ENCODE assay signal across 15 mouse cellular contexts in genomic region chr4:137306577-137306888, GRCm38 (mm10). TPM values are rescaled to one million over a fixed set of nuclear protein-coding genes. Genes with fewer than 3 reads are reported as not detected.
DNase-seq lines count a peak whose midpoint lies in the region; ATAC-seq and TF ChIP-seq lines count a peak whose summit lies in the region.
"Had no signal": no experiment of that assay in that cellular context is flagged by ENCODE, and none has a peak within 500 bp of the region (broad histone marks: within the 10 kb centered on the region; RNA-seq: fewer than 3 reads in every experiment).

No protein-coding gene starts in this region.

- no peaks in the 10 kb centered on the region for H3K36me3 ChIP-seq in hindbrain, embryonic 11.5 days (ENCODE audit: control insufficient read depth, insufficient read depth, low read length)
- H3K36me3 ChIP-seq in hindbrain, postnatal 0 days (ENCODE audit: insufficient read depth, low read length) = no peaks in the 10 kb centered on the region
- H3K36me3 ChIP-seq in embryonic facial prominence, embryonic 10.5 days (replicated peaks) = peaks cover 20% of the 10 kb centered on the region
- no peaks in the 10 kb centered on the region for H3K36me3 ChIP-seq in hindbrain, embryonic 12.5 days
- no peaks in the 10 kb centered on the region for H3K36me3 ChIP-seq in neural tube, embryonic 13.5 days

- H3K4me1 ChIP-seq in hindbrain, embryonic 11.5 days (replicated peaks; ENCODE audit: control insufficient read depth, insufficient read depth, low read length) = no peaks in the 10 kb centered on the region; the same call in 1 of the 2 replicates
- H3K4me1 ChIP-seq in hindbrain, postnatal 0 days (ENCODE audit: insufficient read depth, low read length) = peaks cover 6% of the 10 kb centered on the region
- peaks cover 45% of the 10 kb centered on the region for H3K4me1 ChIP-seq in embryonic facial prominence, embryonic 10.5 days
- peaks cover 21% of the 10 kb centered on the region for H3K4me1 ChIP-seq in hindbrain, embryonic 12.5 days
- H3K4me1 ChIP-seq in neural tube, embryonic 13.5 days (replicated peaks) = peaks cover 41% of the 10 kb centered on the region
- H3K4me1 ChIP-seq: liver, embryonic 12.5 days had no signal

- no peak overlapping the region for H3K4me2 ChIP-seq in hindbrain, embryonic 11.5 days (replicated peaks; ENCODE audit: low read depth, low read length)
- no peak overlapping the region for H3K4me2 ChIP-seq in hindbrain, postnatal 0 days (ENCODE audit: low read depth, low read length)
- no peak overlapping the region for H3K4me2 ChIP-seq in hindbrain, embryonic 12.5 days (replicated peaks)
- H3K4me2 ChIP-seq in neural tube, embryonic 13.5 days = no peak overlapping the region
- H3K4me2 ChIP-seq: liver, embryonic 12.5 days had no signal

- intact Hi-C loops in left cerebral cortex, postnatal 4 days (cut with DNase I) = loop anchor here (10.0 kb wide), 1 partner anchor 412 kb away; the partner anchor contains the start of genes C1qa and C1qc

- H3K27me3 ChIP-seq in hindbrain, embryonic 11.5 days (ENCODE audit: control insufficient read depth, insufficient read depth, low read length) = no peaks in the 10 kb centered on the region
- no peaks in the 10 kb centered on the region for H3K27me3 ChIP-seq in hindbrain, postnatal 0 days (ENCODE audit: insufficient read depth, low read length)
- no peaks in the 10 kb centered on the region for H3K27me3 ChIP-seq in embryonic facial prominence, embryonic 10.5 days (replicated peaks; ENCODE audit: low read depth, poor library complexity, severe bottlenecking)
- H3K27me3 ChIP-seq in hindbrain, embryonic 12.5 days = no peaks in the 10 kb centered on the region
- H3K27me3 ChIP-seq in neural tube, embryonic 13.5 days = no peaks in the 10 kb centered on the region
- H3K27me3 ChIP-seq: liver, embryonic 12.5 days had no signal

- 0 out of 2 replicates have a peak overlapping the region, but pooled peaks have one; percentile 36 for H3K27ac ChIP-seq in hindbrain, embryonic 11.5 days (ENCODE audit: low read depth, low read length)
- H3K27ac ChIP-seq in hindbrain, postnatal 0 days = no peak overlapping the region
- peak overlapping the region; percentile 54; the same call in 1 of the 2 replicates for H3K27ac ChIP-seq in embryonic facial prominence, embryonic 10.5 days (replicated peaks)
- 0 out of 2 replicates have a peak overlapping the region, but pooled peaks have one; percentile 6 for H3K27ac ChIP-seq in hindbrain, embryonic 12.5 days
- peak overlapping the region; percentile 88 for H3K27ac ChIP-seq in neural tube, embryonic 13.5 days (replicated peaks)
- H3K27ac ChIP-seq: liver, embryonic 12.5 days had no signal

- no peak for ATAC-seq in hindbrain, embryonic 11.5 days (ENCODE audit: low FRiP score)
- ATAC-seq in hindbrain, postnatal 0 days = no peak
- no peak for ATAC-seq in hindbrain, embryonic 12.5 days (ENCODE audit: low FRiP score)
- no peak for ATAC-seq in neural tube, embryonic 13.5 days (ENCODE audit: low read depth)
- ATAC-seq: liver, embryonic 12.5 days had no signal

- no peak for DNase-seq in hindbrain, embryonic 11.5 days (ENCODE audit: low spot score)
- DNase-seq in hindbrain, postnatal 0 days (ENCODE audit: low spot score) = no peak
- DNase-seq in embryonic facial prominence, embryonic 10.5 days (ENCODE audit: low spot score) = no peak
- no peak for DNase-seq in left cerebral cortex, postnatal 4 days
- no peak for DNase-seq in thymus, postnatal 4 days
- DNase-seq: adrenal gland, postnatal 14 days; cerebellum, adult 9-10 months; lung, postnatal 10 days had no signal

- H3K9ac ChIP-seq in hindbrain, embryonic 11.5 days (ENCODE audit: low read depth, low read length) = 0 out of 2 replicates have a peak overlapping the region, but pooled peaks have one; percentile 31
- H3K9ac ChIP-seq in hindbrain, postnatal 0 days (replicated peaks; ENCODE audit: low read length) = no peak overlapping the region
- H3K9ac ChIP-seq in hindbrain, embryonic 12.5 days = no peak overlapping the region
- peak overlapping the region; percentile 31 for H3K9ac ChIP-seq in neural tube, embryonic 13.5 days
- H3K9ac ChIP-seq: liver, embryonic 12.5 days had no signal

- WGBS in hindbrain, embryonic 11.5 days = 53% methylated on average over 8 of the region's 8 CpGs
- 40% methylated on average over 8 of the region's 8 CpGs for WGBS in hindbrain, postnatal 0 days
- WGBS in embryonic facial prominence, embryonic 10.5 days = 72% methylated on average over 8 of the region's 8 CpGs
- 49% methylated on average over 8 of the region's 8 CpGs for WGBS in hindbrain, embryonic 12.5 days
- 19% methylated on average over 8 of the region's 8 CpGs for WGBS in neural tube, embryonic 13.5 days

- no peak overlapping the region for H3K4me3 ChIP-seq in hindbrain, embryonic 11.5 days (ENCODE audit: low read depth, low read length)
- H3K4me3 ChIP-seq in hindbrain, postnatal 0 days (ENCODE audit: low read length) = no peak overlapping the region
- H3K4me3 ChIP-seq in embryonic facial prominence, embryonic 10.5 days = no peak overlapping the region
- no peak overlapping the region for H3K4me3 ChIP-seq in hindbrain, embryonic 12.5 days
- H3K4me3 ChIP-seq in neural tube, embryonic 13.5 days = no peak overlapping the region
- H3K4me3 ChIP-seq: layer of hippocampus, adult 2 months; liver, embryonic 12.5 days; myocyte had no signal

- no peak for TF ChIP-seq CTCF in hindbrain, postnatal 0 days (IDR thresholded peaks at IDR 0.05; ENCODE audit: low read depth)

- H3K9me3 ChIP-seq in hindbrain, embryonic 11.5 days (ENCODE audit: control insufficient read depth, low read length) = no peaks in the 10 kb centered on the region
- no peaks in the 10 kb centered on the region for H3K9me3 ChIP-seq in hindbrain, postnatal 0 days (ENCODE audit: low read length)
- no peaks in the 10 kb centered on the region for H3K9me3 ChIP-seq in embryonic facial prominence, embryonic 10.5 days
- no peaks in the 10 kb centered on the region for H3K9me3 ChIP-seq in hindbrain, embryonic 12.5 days (replicated peaks)
- H3K9me3 ChIP-seq in neural tube, embryonic 13.5 days = no peaks in the 10 kb centered on the region
- H3K9me3 ChIP-seq: liver, embryonic 12.5 days had no signal

RNA-seq across cellular contexts. Expression of gene Wnt4, which starts 29.2 kb away (rescaled TPM):
- polyA plus RNA-seq in hindbrain, embryonic 11.5 days (2014; fragmentation: Nextera tagmentation; extraction: Ambion mirVana) = 2.2 and 3.5 TPM in 2 replicates
- 3.1 and 3.8 TPM in 2 replicates for total RNA-seq in hindbrain, postnatal 0 days (2014; rRNA removed)
- polyA plus RNA-seq in hindbrain, postnatal 0 days (2015; fragmentation: Nextera tagmentation; extraction: Ambion mirVana) = 3.2 and 3.4 TPM in 2 replicates
- polyA plus RNA-seq in embryonic facial prominence, embryonic 10.5 days (2016; fragmentation: Nextera tagmentation; extraction: Ambion mirVana) = 1.2 and 1.5 TPM in 2 replicates
- polyA plus RNA-seq in hindbrain, embryonic 12.5 days (2016; fragmentation: Nextera tagmentation; extraction: Ambion mirVana) = 3.7 and 5.0 TPM in 2 replicates
- 4.1 and 4.9 TPM in 2 replicates for polyA plus RNA-seq in neural tube, embryonic 13.5 days (2015; fragmentation: Nextera tagmentation; extraction: Ambion mirVana)
- 1 to 10 TPM; 7.5 to 7.7 TPM for total RNA-seq in left cerebral cortex, postnatal 4 days (2021)
- total RNA-seq: megakaryocyte-erythroid progenitor cell, adult 5-6 weeks; MEL had no signal

RNA-seq across cellular contexts. Expression of gene Cdc42, which starts 51.0 kb away (rescaled TPM):
- polyA plus RNA-seq in hindbrain, embryonic 11.5 days (2014; fragmentation: Nextera tagmentation; extraction: Ambion mirVana) = 692 and 744 TPM in 2 replicates
- total RNA-seq in hindbrain, postnatal 0 days (2014; rRNA removed) = 394 and 490 TPM in 2 replicates
- 1,008 and 1,049 TPM in 2 replicates for polyA plus RNA-seq in hindbrain, postnatal 0 days (2015; fragmentation: Nextera tagmentation; extraction: Ambion mirVana)
- polyA plus RNA-seq in embryonic facial prominence, embryonic 10.5 days (2016; fragmentation: Nextera tagmentation; extraction: Ambion mirVana) = 568 and 585 TPM in 2 replicates
- polyA plus RNA-seq in hindbrain, embryonic 12.5 days (2016; fragmentation: Nextera tagmentation; extraction: Ambion mirVana) = 666 and 694 TPM in 2 replicates
- polyA plus RNA-seq in neural tube, embryonic 13.5 days (2015; fragmentation: Nextera tagmentation; extraction: Ambion mirVana) = 869 and 879 TPM in 2 replicates
- 100 to 1,000 TPM; 568 to 579 TPM for total RNA-seq in left cerebral cortex, postnatal 4 days (2021)

Comparison
In these comparisons a context has a peak if more than half of its experiments do, and no peak if none do; other contexts are left out.
1. H3K9ac ChIP-seq: peak in hindbrain, embryonic 11.5 days (single experiment) and neural tube, embryonic 13.5 days (single experiment); none in hindbrain, postnatal 0 days (single experiment) and hindbrain, embryonic 12.5 days (single experiment).